Mouse (Mus musculus) intestine, embryonic 16.5 days (tissue): ENCODE measurements at regions not wholly inside any gene's neighbourhood (a gene's known extent, or its start where the extent isn't known, plus 50 kb on each side); places are given as distances from the start of the nearest gene placed in this dataset.

Source experiments
- ATAC-seq: fragments of 200-750 bp; cut with Nextera tagmentation; 2 replicates; pipeline ENCODE4 v1.8.0; 2017; ENCODE audit warnings: moderate TSS enrichment, moderate library complexity
- H3K27ac ChIP-seq: fragments of 300-500 bp; sonication (generic); 2 replicates; pipeline ENCODE4 v1.5.1; 2014; ENCODE audit warnings: mild to moderate bottlenecking, low read length
- H3K27me3 ChIP-seq: fragments of 300-500 bp; sonication (generic); replicated peaks from 2 replicates; pipeline ENCODE4 v1.6.1; 2014; ENCODE audit warnings: low read length, control low read depth, mixed read lengths; ENCODE audit not compliant: control insufficient read depth, insufficient read depth
- H3K36me3 ChIP-seq: fragments of 300-500 bp; sonication (generic); 2 replicates; pipeline ENCODE4 v1.6.1; 2014; ENCODE audit warnings: low read length, control low read depth; ENCODE audit not compliant: control insufficient read depth, insufficient read depth
- H3K4me1 ChIP-seq: fragments of 300-500 bp; sonication (generic); 2 replicates; pipeline ENCODE4 v1.6.1; 2014; ENCODE audit warnings: low read length, control low read depth, mixed read lengths; ENCODE audit not compliant: control insufficient read depth, insufficient read depth
- H3K4me2 ChIP-seq: fragments of 300-500 bp; sonication (generic); 2 replicates; pipeline ENCODE4 v1.6.1; 2014; ENCODE audit warnings: low read depth, low read length, control low read depth
- H3K4me3 ChIP-seq: fragments of 300-500 bp; sonication (generic); 2 replicates; pipeline ENCODE4 v1.5.1; 2014; ENCODE audit warnings: mild to moderate bottlenecking, low read length
- H3K9ac ChIP-seq: fragments of 300-500 bp; sonication (generic); 2 replicates; pipeline ENCODE4 v1.6.1; 2014; ENCODE audit warnings: low read depth, low read length
- H3K9me3 ChIP-seq: fragments of 300-500 bp; sonication (generic); 2 replicates; pipeline ENCODE4 v1.6.1; 2016; ENCODE audit warnings: low read length, control low read depth; ENCODE audit not compliant: control insufficient read depth
- WGBS: fragments of 180-500 bp; shearing (Covaris S2); extraction: QIAGEN DNeasy Blood & Tissue Kit; methylation state at CpG from one replicate; pipeline ENCODE4 v1.1.7; 2014; 5-methylcytosine and 5-hydroxymethylcytosine counted together

DNA sequence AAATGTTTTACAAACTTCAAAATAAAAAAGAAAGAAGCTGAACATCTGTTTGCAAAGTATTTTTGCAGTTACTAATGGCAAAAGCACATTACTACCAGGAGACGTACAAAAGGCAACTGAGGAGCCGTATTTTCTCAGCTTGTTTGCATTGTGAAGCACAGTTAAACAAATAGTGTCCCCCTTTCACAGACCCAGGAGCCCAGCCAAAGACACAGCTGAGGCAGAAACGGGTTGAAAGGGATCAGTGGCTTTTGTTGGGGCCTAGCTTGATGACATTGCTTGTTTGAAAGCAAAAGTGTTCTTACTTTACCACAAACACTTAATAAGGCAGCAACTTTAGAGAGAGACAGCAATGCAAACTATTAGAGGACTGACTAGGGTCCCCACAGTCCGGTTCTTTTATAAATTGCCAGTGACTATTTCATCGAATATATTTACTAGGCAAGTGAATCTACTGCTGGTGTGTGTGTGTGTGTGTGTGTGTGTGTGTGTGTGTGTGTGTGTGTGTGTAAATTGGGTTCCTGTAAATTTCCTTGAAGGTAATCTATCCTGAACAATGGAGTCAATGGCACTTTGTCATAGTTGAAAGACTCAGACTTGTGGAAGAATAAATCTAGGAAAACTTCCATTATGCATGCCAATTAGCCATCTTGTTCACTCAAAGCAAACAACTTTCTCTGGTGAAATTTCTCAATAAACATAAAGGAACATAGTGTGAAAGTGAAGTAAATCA lies 57.8 kb upstream of the Epha7 start:
- no peaks in the 10 kb centered on the region for H3K27me3 ChIP-seq
- no peak overlapping the region for H3K4me2 ChIP-seq
- no peak overlapping the region for H3K27ac ChIP-seq
- no peak overlapping the region for H3K9ac ChIP-seq
- no peaks in the 10 kb centered on the region for H3K9me3 ChIP-seq
- 38% methylated on average over 5 of the region's 5 CpGs for WGBS
- no peak overlapping the region for H3K4me3 ChIP-seq
- no peak for ATAC-seq
- H3K36me3 ChIP-seq = no peaks in the 10 kb centered on the region
- no peaks in the 10 kb centered on the region for H3K4me1 ChIP-seq

DNA sequence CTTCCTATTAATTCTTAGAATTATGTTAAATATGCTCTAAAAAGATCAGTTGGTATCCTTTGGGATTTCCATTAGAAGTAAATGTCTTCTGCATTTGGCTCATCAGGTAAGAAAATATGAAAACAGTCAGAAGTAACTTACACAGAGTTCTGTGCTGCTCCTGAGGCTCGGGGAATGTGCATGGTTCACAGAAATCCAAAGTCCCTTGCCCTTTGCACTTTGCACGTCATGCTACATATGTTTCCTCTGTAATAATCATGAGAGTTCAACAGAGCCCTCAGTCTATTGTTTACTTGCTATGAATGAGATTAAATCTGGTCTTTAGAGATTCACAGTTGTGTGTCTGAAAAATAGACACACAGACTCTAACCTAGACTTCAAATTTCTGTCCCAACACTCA lies 50.6 kb upstream of the Epha7 start:
- Histone ChIP-seq H3K9me3 (no peaks in the 10 kb centered on the region), H3K36me3 (no peaks in the 10 kb centered on the region), H3K27ac (no peak overlapping the region), H3K4me2 (no peak overlapping the region), H3K9ac (no peak overlapping the region), H3K27me3 (no peaks in the 10 kb centered on the region), H3K4me1 (no peaks in the 10 kb centered on the region), H3K4me3 (no peak overlapping the region)
- WGBS = 55% methylated on average over 2 of the region's 2 CpGs
- ATAC-seq = peak; percentile 46; the same call in 1 of the 2 replicates
